Mouse (Mus musculus) neutrophil, adult 65 days (primary cell): Measurements from ENCODE around the gene Relt. TPM values are rescaled to one million over a fixed set of nuclear protein-coding genes. Genes with fewer than 3 reads are reported as not detected.

Experiments used
- total RNA-seq: library from RNA; stranded (reverse); gene quantifications from 2 replicates; pipeline ENCODE4 v1.2.4, GENCODE M21; 2023

The Relt gene
- 57.0 and 64.1 TPM in 2 replicates for total RNA-seq

GRCm38 (mm10) chr7:100862828-100863638 lies at the start of gene Relt:
Relt (minus strand) TSS chr7:100863446.

Other genes starting within 250 kb of the Relt start
- gene Plekhb1, start 201.0 kb downstream of the Relt start, total RNA-seq: not detected in 2 replicates
- gene Fam168a, start 156.8 kb downstream of the Relt start, total RNA-seq: 35.2 and 41.6 TPM in 2 replicates
- gene Arhgef17, start 68.7 kb upstream of the Relt start, total RNA-seq: 0.16 and 0.48 TPM in 2 replicates
- gene P2ry6, start 111.2 kb upstream of the Relt start, total RNA-seq: 2.1 and 5.7 TPM in 2 replicates
- 29.4 and 45.1 TPM in 2 replicates for gene P2ry2, start 149.4 kb upstream of the Relt start, total RNA-seq
- gene Fchsd2, start 229.4 kb upstream of the Relt start, total RNA-seq: 16.5 and 28.2 TPM in 2 replicates